Mouse (Mus musculus) heart, embryonic 10.5 days (tissue): ENCODE data around the gene Lingo4. TPM values are rescaled to one million over a fixed set of nuclear protein-coding genes. Genes with fewer than 3 reads are reported as not detected.

Experiments
- DNase-seq: peaks from one replicate; pipeline ENCODE4 v3.0.0-alpha.2; 2017; ENCODE audit warnings: low spot score
- H3K27ac ChIP-seq: fragments of 300-500 bp; sonication (generic); 2 replicates; pipeline ENCODE4 v1.5.1; 2016; ENCODE audit warnings: mild to moderate bottlenecking
- H3K27me3 ChIP-seq: fragments of 300-500 bp; sonication (generic); 2 replicates; pipeline ENCODE4 v1.6.1; 2016; ENCODE audit warnings: mild to moderate bottlenecking; ENCODE audit not compliant: poor library complexity, insufficient read depth, severe bottlenecking
- H3K36me3 ChIP-seq: fragments of 300-500 bp; sonication (generic); 2 replicates; pipeline ENCODE4 v1.6.1; 2016; ENCODE audit warnings: mild to moderate bottlenecking, moderate library complexity
- H3K4me1 ChIP-seq: fragments of 300-500 bp; sonication (generic); 2 replicates; pipeline ENCODE4 v1.6.1; 2016; ENCODE audit warnings: mild to moderate bottlenecking
- H3K4me3 ChIP-seq: fragments of 300-500 bp; sonication (generic); 2 replicates; pipeline ENCODE4 v1.5.1; 2016; ENCODE audit warnings: mild to moderate bottlenecking, moderate library complexity
- H3K9me3 ChIP-seq: fragments of 300-500 bp; sonication (generic); 2 replicates; pipeline ENCODE4 v1.6.1; 2016; ENCODE audit warnings: mild to moderate bottlenecking, moderate library complexity
- WGBS: fragments of 180-500 bp; shearing (Covaris S2); methylation state at CpG from one replicate; pipeline ENCODE4 v1.1.7; 2016; 5-methylcytosine and 5-hydroxymethylcytosine counted together
- polyA plus RNA-seq: library from polyadenylated mRNA; unstranded; fragments of >200 nt; fragmentation: Nextera tagmentation; extraction: Ambion mirVana; gene quantifications from 2 replicates; pipeline ENCODE4 v1.2.1, GENCODE M21; 2016

Lingo4 gene
- polyA plus RNA-seq, 1 experiment from 2014 or later = not detected

DNA sequence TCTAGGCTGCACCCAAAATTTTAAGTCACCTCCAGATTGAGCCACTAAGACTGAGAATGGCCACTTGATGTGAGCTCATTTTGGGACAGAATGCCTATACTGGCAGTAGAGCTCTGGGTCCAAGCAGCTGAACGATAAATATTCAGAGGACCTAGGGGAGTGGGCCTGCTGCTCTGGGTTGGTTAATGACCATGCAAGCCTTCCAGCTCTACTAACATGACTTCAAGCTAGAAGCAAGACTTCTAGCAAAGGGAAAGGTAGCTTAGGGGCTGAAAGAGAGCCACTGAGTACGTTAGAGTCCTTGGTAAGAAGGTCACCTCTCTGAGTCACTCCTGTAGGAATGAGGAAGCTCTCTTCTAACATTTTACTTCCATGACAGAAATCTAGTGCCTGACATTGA lies 6.2 kb upstream of the Lingo4 start:
- Histone ChIP-seq H3K9me3 (no peaks in the 10 kb centered on the region), H3K4me1 (no peaks in the 10 kb centered on the region), H3K4me3 (no peak overlapping the region), H3K27ac (no peak overlapping the region), H3K36me3 (no peaks in the 10 kb centered on the region), H3K27me3 (peaks cover 17% of the 10 kb centered on the region)
- DNase-seq = no peak
- 78% methylated on average over 2 of the region's 2 CpGs for WGBS

- H3K9me3 ChIP-seq = no peaks in the 10 kb centered on the region
Measured at GRCm38 (mm10) chr3:94393049-94393448, 5.3 kb upstream of the Lingo4 start.

GRCm38 (mm10) chr3:94396336-94396735 lies 2.0 kb upstream of the Lingo4 start:
- H3K27me3 ChIP-seq = peaks cover 51% of the 10 kb centered on the region
- peak; percentile 52 for DNase-seq
- H3K9me3 ChIP-seq = no peaks in the 10 kb centered on the region
- H3K36me3 ChIP-seq = no peaks in the 10 kb centered on the region
- no peak overlapping the region for H3K27ac ChIP-seq
- whole genome bisulfite sequencing = 70% methylated on average over 1 of the region's 1 CpGs
- H3K4me1 ChIP-seq = peaks cover 4% of the 10 kb centered on the region
- no peak overlapping the region for H3K4me3 ChIP-seq

More at GRCm38 (mm10) chr3:94393049-94393448, 5.3 kb upstream of the Lingo4 start:
- H3K4me3 ChIP-seq = no peak overlapping the region
- 69% methylated on average over 4 of the region's 4 CpGs for WGBS
- no peaks in the 10 kb centered on the region for H3K36me3 ChIP-seq
- H3K4me1 ChIP-seq = no peaks in the 10 kb centered on the region
- peaks cover 24% of the 10 kb centered on the region for H3K27me3 ChIP-seq
- DNase-seq = peak; percentile 24
- no peak overlapping the region for H3K27ac ChIP-seq

DNA sequence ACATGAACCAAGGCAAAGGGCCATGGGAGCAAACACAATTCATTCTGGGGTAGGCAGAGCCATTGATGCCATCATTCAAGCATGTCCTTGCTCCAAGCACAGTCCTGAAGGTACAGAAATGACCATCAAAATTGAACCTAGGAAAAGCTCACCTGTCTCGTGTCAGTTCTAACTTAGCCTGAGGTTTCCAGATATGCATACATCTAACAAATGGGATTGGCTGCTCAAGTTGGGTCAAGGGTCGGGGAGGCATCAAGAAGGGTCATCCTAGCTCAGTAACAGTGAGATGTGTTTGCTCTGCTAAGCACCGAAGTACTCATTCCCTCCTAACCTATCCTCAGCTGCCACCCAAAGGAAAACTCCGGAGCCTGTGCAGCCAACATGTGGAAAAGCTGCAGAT lies 1.5 kb upstream of the Lingo4 start:
- DNase-seq = peak; percentile 58
- H3K4me1 ChIP-seq = peaks cover 4% of the 10 kb centered on the region
- no peaks in the 10 kb centered on the region for H3K36me3 ChIP-seq
- H3K9me3 ChIP-seq = no peaks in the 10 kb centered on the region
- H3K27ac ChIP-seq = no peak overlapping the region
- peaks cover 56% of the 10 kb centered on the region for H3K27me3 ChIP-seq
- WGBS = 77% methylated on average over 4 of the region's 4 CpGs
- no peak overlapping the region for H3K4me3 ChIP-seq

DNA sequence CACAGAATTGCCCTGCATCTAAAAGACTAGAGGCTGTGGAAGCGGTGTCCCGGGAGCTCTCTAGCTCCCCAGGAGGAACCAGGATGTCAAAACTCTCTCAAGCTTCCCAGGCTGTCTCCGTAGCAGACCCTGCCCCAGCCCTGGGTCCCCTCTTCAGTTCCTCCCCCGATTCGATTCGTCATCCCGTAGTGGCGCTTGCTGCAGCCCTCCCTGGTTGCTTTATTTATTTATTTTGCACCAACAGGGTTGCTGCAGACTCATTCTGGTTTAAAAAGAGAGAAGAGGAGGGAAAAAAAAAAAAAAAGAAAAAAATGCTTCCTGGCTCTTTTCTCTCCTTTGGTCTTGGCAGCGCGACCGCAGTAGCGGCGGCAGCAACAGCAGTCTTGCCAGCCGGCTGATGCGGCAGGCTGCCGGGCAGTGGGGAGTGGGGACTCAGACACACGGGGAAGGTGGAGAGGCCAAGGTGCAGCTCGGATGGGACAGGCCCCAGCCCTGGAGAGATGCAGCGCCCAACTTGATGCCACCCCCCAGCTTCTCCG lies 695 bp downstream of the Lingo4 start:
- DNase-seq = peak; percentile 71
- WGBS = 3% methylated on average over 20 of the region's 20 CpGs
- Histone ChIP-seq H3K4me1 (peaks cover 7% of the 10 kb centered on the region), H3K9me3 (no peaks in the 10 kb centered on the region), H3K4me3 (peak overlapping the region; percentile 50), H3K27ac (no peak overlapping the region), H3K27me3 (peaks cover 78% of the 10 kb centered on the region), H3K36me3 (no peaks in the 10 kb centered on the region)

GRCm38 (mm10) chr3:94399663-94400310 lies 1.5 kb downstream of the Lingo4 start:
- Histone ChIP-seq H3K27me3 (peaks cover 86% of the 10 kb centered on the region), H3K4me3 (no peak overlapping the region), H3K9me3 (no peaks in the 10 kb centered on the region), H3K27ac (no peak overlapping the region), H3K4me1 (peaks cover 7% of the 10 kb centered on the region), H3K36me3 (no peaks in the 10 kb centered on the region)
- 43% methylated on average over 5 of the region's 5 CpGs for WGBS
- DNase-seq = no peak

GRCm38 (mm10) chr3:94402451-94402850 lies 4.1 kb downstream of the Lingo4 start:
- Histone ChIP-seq H3K27me3 (peaks cover 84% of the 10 kb centered on the region), H3K36me3 (no peaks in the 10 kb centered on the region), H3K27ac (no peak overlapping the region), H3K4me1 (peaks cover 7% of the 10 kb centered on the region), H3K9me3 (no peaks in the 10 kb centered on the region), H3K4me3 (no peak overlapping the region)
- DNase-seq = no peak
- WGBS = 40% methylated on average over 8 of the region's 8 CpGs

GRCm38 (mm10) chr3:94404366-94405054 lies 6.2 kb downstream of the Lingo4 start:
- Histone ChIP-seq H3K27me3 (peaks cover 63% of the 10 kb centered on the region), H3K4me3 (no peak overlapping the region), H3K36me3 (no peaks in the 10 kb centered on the region), H3K27ac (no peak overlapping the region), H3K4me1 (0 out of 2 replicates have a peak, but pooled peaks cover 3% of the 10 kb centered on the region), H3K9me3 (no peaks in the 10 kb centered on the region)
- DNase-seq = no peak
- WGBS = 16% methylated on average over 7 of the region's 7 CpGs

- H3K4me1 ChIP-seq = 0 out of 2 replicates have a peak, but pooled peaks cover 3% of the 10 kb centered on the region
- H3K36me3 ChIP-seq = no peaks in the 10 kb centered on the region
- H3K27ac ChIP-seq = no peak overlapping the region
- whole genome bisulfite sequencing = 67% methylated on average over 4 of the region's 4 CpGs
- DNase-seq = no peak
- H3K27me3 ChIP-seq = peaks cover 53% of the 10 kb centered on the region
- no peak overlapping the region for H3K4me3 ChIP-seq
- no peaks in the 10 kb centered on the region for H3K9me3 ChIP-seq
Measured at GRCm38 (mm10) chr3:94405561-94405960, 7.2 kb downstream of the Lingo4 start.

DNA sequence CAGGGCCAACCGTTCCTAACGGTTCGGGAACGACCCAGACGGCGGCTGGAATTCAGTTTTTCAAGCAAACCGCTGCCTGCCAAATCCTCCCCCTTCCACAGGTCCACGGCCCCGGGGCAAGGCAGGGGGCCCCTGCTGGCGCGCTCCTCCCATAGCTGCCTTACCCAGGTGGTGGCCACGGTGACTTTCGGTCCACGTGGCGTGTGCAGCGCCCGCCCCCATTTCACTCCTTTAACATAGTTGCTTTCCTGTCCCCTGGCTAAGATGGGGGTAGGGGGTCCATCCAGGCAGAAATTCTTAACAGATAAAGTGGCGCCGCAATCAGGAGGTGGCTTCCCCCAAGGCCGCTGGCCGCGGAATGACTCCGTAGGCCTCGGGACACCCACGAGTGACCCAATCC lies 14.2 kb downstream of the Lingo4 start:
- Histone ChIP-seq H3K4me1 (peaks cover 14% of the 10 kb centered on the region), H3K9me3 (no peaks in the 10 kb centered on the region), H3K4me3 (peak overlapping the region; percentile 69), H3K27me3 (peaks cover 4% of the 10 kb centered on the region; the same call in 1 of the 2 replicates), H3K36me3 (no peaks in the 10 kb centered on the region), H3K27ac (peak overlapping the region; percentile 65)
- whole genome bisulfite sequencing = 13% methylated on average over 25 of the region's 25 CpGs
- no peak for DNase-seq

DNA sequence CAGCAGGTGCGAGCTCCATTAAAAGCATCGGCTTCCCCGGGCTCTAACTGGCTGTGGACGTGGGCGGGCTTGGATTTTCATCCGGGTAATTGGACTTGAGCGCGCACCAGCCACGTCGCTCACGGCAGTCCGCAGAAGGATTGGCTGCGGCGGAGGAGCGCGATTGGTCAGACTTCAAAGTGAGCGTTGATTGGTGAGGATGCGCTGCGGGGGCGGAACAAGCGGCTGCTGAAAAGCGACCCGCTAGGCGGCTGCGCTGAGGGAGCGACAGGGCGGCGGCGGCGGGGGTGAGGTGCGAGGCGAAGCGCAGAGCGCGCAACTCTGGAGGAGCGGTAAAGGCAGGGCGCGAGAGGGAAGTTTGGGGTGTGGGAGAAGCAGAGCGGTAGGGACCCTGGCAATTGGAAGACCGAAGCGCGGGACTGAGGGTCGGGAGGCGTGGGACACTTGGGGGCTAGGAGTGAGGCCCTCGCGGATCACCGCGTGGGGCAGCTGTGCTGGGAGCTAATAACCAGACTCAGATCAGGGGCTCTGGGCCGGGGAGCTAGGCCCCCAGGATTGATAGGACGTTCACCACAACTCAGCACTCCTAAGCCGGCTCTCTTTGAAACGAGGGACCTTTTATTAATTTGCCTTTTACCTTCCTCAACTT lies 14.8 kb downstream of the Lingo4 start, which contains the start of gene Tdrkh:
Gene Tdrkh, plus strand, starts transcription at position 243 of the 649 bp plus-strand sequence.
- DNase-seq = peak; percentile 98
- Histone ChIP-seq H3K27me3 (0 out of 2 replicates have a peak, but pooled peaks cover 4% of the 10 kb centered on the region), H3K27ac (peak within 1 kb of the TSS; percentile 65), H3K36me3 (no peaks in the 10 kb centered on the region), H3K9me3 (no peaks in the 10 kb centered on the region), H3K4me3 (peak within 1 kb of the TSS; percentile 69), H3K4me1 (peaks cover 14% of the 10 kb centered on the region)
- 11% methylated on average over 52 of the region's 52 CpGs for WGBS

DNA sequence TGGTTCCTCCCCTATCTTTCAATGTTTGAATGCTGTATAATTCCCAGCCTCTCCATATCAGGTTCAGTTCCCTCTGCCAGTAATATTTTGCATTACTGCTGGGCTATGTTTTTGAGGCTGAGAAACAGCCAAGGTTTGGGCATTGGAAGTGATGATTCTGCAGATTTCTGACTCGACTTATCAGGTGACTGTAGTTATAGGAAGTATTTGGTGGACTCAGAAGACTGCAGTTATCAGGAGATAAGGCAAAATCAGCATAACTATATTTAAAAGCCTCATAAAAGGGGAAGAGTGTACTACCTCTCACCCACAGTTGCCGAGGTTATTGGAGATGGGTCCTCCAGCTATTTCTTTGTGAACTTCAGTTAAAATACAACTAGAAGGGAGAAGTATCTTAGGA lies 32.7 kb downstream of the Lingo4 start:
- no peaks in the 10 kb centered on the region for H3K36me3 ChIP-seq
- H3K27me3 ChIP-seq = no peaks in the 10 kb centered on the region
- H3K27ac ChIP-seq = no peak overlapping the region
- no peak overlapping the region for H3K4me3 ChIP-seq
- DNase-seq = no peak
- no peaks in the 10 kb centered on the region for H3K9me3 ChIP-seq
- H3K4me1 ChIP-seq = no peaks in the 10 kb centered on the region
- 54% methylated on average over 2 of the region's 2 CpGs for WGBS

GRCm38 (mm10) chr3:94434305-94434704 lies 36.0 kb downstream of the Lingo4 start:
- 0 out of 2 replicates have a peak, but pooled peaks cover 2% of the 10 kb centered on the region for H3K27me3 ChIP-seq
- H3K27ac ChIP-seq = no peak overlapping the region
- no peaks in the 10 kb centered on the region for H3K36me3 ChIP-seq
- no peak for DNase-seq
- 83% methylated on average over 2 of the region's 2 CpGs for WGBS
- H3K9me3 ChIP-seq = no peaks in the 10 kb centered on the region
- H3K4me1 ChIP-seq = no peaks in the 10 kb centered on the region
- H3K4me3 ChIP-seq = no peak overlapping the region
